Mouse (Mus musculus) embryo, embryonic 10 days (tissue): Measurements from ENCODE around the gene Nelfb.

ENCODE experiments used
- DNase-seq: peaks from one replicate; pipeline ENCODE4 v3.0.0-alpha.2; 2015; ENCODE audit warnings: low spot score

Nelfb gene

DNA sequence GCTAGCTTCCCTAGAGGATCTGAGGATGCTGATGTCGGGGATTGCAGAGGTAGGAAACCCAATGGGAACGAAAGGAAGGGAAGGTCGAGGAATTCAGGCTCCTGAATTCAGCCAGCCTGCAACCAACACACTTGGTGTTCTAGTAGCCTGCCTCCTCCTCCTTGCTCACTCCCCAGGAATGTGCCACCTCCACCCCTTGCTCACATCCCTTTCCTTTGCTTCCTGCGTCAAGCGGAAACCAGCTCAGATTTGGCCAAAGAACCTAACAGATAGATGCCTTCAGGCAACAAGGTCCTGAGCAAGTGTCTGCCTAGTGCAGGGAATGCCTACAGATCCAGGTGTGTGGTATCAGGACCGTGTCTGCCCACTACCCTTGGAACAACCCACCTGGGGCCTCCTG is 34.7 kb downstream of the Nelfb start:
- no peak for DNase-seq

DNA sequence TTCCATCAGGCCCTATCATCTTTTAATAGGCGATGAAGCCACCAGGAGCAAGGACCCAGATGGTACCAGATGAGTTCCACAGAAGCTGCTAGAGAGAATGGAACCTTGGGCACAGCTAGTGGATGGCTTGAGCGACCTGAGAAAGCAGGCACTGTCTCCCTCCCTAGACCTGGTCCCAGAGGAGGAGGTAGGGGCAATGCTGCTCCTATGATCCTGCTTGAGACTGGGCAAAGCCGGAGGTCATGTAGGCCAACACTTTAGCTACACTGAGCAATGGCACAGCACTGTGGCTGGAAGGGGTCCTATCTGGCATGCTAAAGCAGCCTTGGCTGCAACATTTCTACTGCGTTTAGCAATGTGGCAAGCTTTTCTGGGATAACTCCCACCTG is 35.6 kb downstream of the Nelfb start:
- no peak for DNase-seq

GRCm38 (mm10) chr2:25174866-25175689 is 36.2 kb downstream of the Nelfb start:
- DNase-seq, result no peak

DNA sequence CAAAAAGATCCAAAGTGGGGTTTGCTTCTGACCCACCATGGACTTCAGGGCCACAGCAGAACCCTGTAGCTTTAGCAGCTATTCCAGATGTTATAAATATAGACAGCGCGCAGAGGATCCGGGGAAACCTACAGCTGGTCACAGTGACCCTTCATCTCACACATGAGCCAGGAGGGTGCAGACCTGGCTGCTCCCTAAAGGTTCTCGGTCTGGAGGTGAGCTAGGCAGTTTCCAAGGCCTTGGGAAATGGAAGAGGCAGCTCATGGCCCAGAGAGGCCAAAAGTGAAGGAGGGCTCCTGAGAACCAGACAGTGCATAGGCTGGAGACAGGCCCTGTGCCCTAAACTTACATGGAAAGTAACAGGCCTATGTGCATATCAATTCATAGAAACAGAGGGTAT is 37.5 kb downstream of the Nelfb start:
- DNase-seq, result no peak

DNA sequence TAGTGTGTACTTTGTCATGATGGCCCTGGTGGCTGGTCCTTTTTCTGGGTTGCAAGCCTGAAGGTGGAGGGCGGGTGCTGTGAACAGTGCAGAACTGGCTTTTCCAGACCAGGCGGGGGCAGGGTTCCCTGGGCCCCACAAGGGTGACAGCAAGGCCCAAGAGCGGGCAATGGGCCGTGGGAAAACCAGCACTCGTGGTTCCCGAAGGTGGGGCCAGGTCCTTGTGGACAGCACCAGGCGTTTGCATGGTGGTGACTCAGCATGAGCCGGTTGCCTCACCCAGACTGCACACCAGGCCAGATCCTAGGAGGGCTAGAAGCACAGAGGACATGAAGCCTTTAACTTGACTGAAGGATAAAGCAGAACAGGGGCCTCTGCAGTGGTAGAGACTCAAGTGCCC is 38.7 kb downstream of the Nelfb start:
- DNase-seq, result no peak

DNA sequence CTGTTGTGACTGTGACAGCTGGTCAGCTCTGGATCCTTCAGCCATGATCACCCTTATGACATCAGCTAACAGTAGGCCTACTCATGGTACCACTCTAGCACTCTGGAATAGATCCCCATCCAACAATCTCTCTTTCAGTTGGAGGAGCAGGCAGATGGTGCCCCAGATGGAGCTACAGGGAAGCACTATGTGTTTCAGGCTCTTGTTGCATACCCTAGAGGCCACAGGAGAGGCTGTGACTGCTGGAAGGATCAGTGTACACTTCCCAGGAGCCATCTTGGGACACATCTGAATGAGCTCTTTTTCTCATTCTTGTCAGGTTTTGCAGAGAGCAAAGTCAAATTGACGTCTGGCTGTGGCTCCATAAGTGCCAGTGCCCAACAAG is 39.5 kb downstream of the Nelfb start:
- no peak for DNase-seq

DNA sequence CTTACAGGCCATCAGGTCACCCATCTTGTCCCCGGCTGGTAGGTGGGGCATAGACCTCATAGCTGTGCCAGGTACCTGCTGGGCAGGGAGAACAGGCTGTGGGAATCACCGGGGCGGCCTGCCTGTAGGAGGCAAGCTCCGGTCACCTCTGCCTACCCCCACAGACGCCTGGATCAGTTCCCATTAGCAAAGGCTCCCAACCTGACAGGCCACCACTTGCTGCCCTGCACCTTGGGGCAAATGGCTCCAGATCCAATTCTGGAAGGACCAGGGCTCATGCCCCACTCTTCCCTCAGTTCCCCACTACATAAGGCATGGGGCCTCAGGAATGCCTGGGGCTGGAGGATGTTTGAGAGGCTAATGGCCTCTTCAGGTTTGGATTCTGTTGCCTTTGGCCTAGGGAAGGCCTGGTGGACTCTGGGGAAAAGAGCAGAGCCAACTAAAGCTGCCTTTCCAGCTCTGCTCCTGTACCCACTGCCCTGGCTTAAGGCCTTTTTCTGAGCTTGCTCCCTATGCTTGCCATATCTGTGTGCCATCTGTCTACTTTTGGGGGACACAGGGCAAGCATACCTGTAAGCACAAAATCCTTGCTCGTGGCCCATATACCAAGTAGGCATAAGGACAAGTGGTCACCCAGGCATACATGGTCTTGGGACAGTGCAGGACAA is 40.1 kb downstream of the Nelfb start:
- no peak for DNase-seq

GRCm38 (mm10) chr2:25170326-25171100 is 40.8 kb downstream of the Nelfb start:
- no peak for DNase-seq

GRCm38 (mm10) chr2:25169778-25170177 is 41.5 kb downstream of the Nelfb start:
- DNase-seq, result peak; percentile 83

DNA sequence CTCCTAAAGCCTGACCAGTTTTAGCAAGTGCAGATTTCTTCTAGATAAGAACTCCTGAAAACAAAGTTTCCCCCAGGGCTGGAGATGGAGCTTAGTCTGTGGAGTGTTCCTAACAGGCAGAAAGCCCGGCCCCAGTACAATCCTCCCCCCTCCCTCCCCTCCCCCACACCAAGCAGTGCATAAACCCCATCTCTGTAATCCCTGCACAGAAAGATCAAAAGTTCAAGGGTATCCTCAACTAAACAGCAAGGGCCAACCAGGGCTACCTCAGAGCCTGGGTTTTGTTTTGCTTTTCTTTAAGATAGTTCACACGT is 42.7 kb downstream of the Nelfb start:
- DNase-seq, result no peak

GRCm38 (mm10) chr2:25167919-25168664 is 43.2 kb downstream of the Nelfb start:
- DNase-seq, result peak; percentile 87

- peak; percentile 33 for DNase-seq
Measured at GRCm38 (mm10) chr2:25167481-25167880, 43.8 kb downstream of the Nelfb start.

- DNase-seq, result peak; percentile 71
Measured at GRCm38 (mm10) chr2:25157655-25158054, 53.6 kb downstream of the Nelfb start.

DNA sequence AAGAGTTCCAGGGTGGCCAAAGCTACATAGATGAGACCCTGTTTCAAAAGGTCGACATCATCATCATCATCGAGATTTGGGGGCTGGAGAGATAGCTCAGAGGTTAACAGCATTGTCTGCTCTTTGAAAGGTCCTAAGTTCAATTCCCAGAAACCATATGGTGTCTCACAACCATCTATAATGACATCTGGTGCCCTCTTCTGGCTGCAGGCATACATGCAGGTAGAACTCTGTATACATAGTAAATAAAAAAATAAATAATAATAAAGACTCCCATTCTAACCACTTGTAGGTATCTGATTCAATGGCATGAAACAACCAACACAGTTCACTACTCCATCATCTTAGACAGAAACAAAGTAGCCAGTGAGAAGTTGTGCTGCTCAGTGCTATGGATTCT is 54.3 kb downstream of the Nelfb start:
- no peak for DNase-seq

GRCm38 (mm10) chr2:25156177-25156576 is 55.1 kb downstream of the Nelfb start:
- no peak for DNase-seq

GRCm38 (mm10) chr2:25151280-25151956 is 59.9 kb downstream of the Nelfb start:
- no peak for DNase-seq
